Mouse (Mus musculus) kidney, postnatal 0 days (tissue): Measurements from ENCODE around the gene Padi6. TPM values are rescaled to one million over a fixed set of nuclear protein-coding genes. Genes with fewer than 3 reads are reported as not detected.

ENCODE experiments used
- ATAC-seq: fragments of 200-750 bp; cut with Nextera tagmentation; replicated peaks from 2 replicates; pipeline ENCODE4 v1.8.0; 2017; ENCODE audit warnings: low read depth, moderate number of reproducible peaks, moderate TSS enrichment, moderate library complexity; ENCODE audit not compliant: low FRiP score
- DNase-seq: peaks from one replicate; pipeline ENCODE4 v3.0.0-alpha.2; 2016; ENCODE audit warnings: low spot score
- H3K27ac ChIP-seq: fragments of 300-500 bp; sonication (generic); 2 replicates; pipeline ENCODE4 v1.5.1; 2014; ENCODE audit warnings: mild to moderate bottlenecking
- H3K27me3 ChIP-seq: fragments of 300-500 bp; sonication (generic); 2 replicates; pipeline ENCODE4 v1.6.1; 2014; ENCODE audit warnings: low read length, mixed read lengths; ENCODE audit not compliant: insufficient read depth
- H3K36me3 ChIP-seq: fragments of 300-500 bp; sonication (generic); 2 replicates; pipeline ENCODE4 v1.6.1; 2014; ENCODE audit warnings: low read length, mixed read lengths; ENCODE audit not compliant: insufficient read depth
- H3K4me1 ChIP-seq: fragments of 300-500 bp; sonication (generic); replicated peaks from 2 replicates; pipeline ENCODE4 v1.6.1; 2014; ENCODE audit warnings: antibody characterized with exemption, low read length, mixed read lengths; ENCODE audit not compliant: insufficient read depth
- H3K4me2 ChIP-seq: fragments of 300-500 bp; sonication (generic); 2 replicates; pipeline ENCODE4 v1.6.1; 2014; ENCODE audit warnings: mild to moderate bottlenecking, low read length, moderate library complexity, mixed read lengths
- H3K4me3 ChIP-seq: fragments of 300-500 bp; sonication (generic); replicated peaks from 2 replicates; pipeline ENCODE4 v1.5.1; 2014; ENCODE audit warnings: low read depth, low read length
- H3K9ac ChIP-seq: fragments of 300-500 bp; sonication (generic); 2 replicates; pipeline ENCODE4 v1.6.1; 2014; ENCODE audit warnings: low read depth, low read length
- H3K9me3 ChIP-seq: fragments of 300-500 bp; sonication (generic); replicated peaks from 2 replicates; pipeline ENCODE4 v1.6.1; 2016; ENCODE audit warnings: low read length, inconsistent platforms, mixed read lengths
- CTCF ChIP-seq: IDR thresholded peaks from 2 replicates; pipeline ENCODE4 v1.5.1; 2016; ENCODE audit warnings: antibody characterized with exemption, low read depth, mild to moderate bottlenecking, moderate library complexity
- WGBS: fragments of 180-500 bp; shearing (Covaris S2); extraction: QIAGEN DNeasy Blood & Tissue Kit; methylation state at CpG from one replicate; pipeline ENCODE4 v1.1.7; 2014; 5-methylcytosine and 5-hydroxymethylcytosine counted together
- polyA plus RNA-seq: library from polyadenylated mRNA; unstranded; fragments of >200 nt; fragmentation: Nextera tagmentation; extraction: Ambion mirVana; gene quantifications from 2 replicates; pipeline ENCODE4 v1.2.1, GENCODE M21; 2015

The Padi6 gene
- polyA plus RNA-seq, 1 experiment from 2014 or later = 0.07 TPM

DNA sequence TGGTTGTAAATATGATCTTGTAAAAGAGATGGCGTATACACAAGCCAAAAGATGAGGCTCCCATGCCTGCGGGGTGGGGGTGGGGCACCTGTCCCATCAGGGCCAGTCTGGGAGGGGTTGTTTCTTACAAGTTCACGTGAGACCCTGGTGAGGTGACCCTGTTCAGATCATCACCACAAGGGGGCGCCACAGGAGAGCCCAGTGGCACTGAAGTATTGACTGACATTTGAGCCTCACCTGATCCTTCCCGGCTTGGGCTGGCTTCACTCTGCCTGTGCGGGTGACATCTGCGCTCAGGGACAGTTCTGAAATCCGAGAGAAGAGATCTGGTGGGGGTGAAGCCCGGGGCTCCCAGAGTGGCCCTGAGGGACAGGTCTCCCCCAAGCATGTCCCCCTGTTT is 20.7 kb upstream of the Padi6 start:
- no peak overlapping the region for H3K27ac ChIP-seq
- ATAC-seq (no peak), DNase-seq (peak; percentile 44)
- no peak overlapping the region for H3K4me2 ChIP-seq
- peak; percentile 72 for TF ChIP-seq CTCF
- no peak overlapping the region for H3K4me3 ChIP-seq
- 17% methylated on average over 9 of the region's 9 CpGs for WGBS
- H3K4me1 ChIP-seq = no peaks in the 10 kb centered on the region
- H3K9me3 ChIP-seq = no peaks in the 10 kb centered on the region
- H3K36me3 ChIP-seq = no peaks in the 10 kb centered on the region
- H3K27me3 ChIP-seq = no peaks in the 10 kb centered on the region
- H3K9ac ChIP-seq = no peak overlapping the region

DNA sequence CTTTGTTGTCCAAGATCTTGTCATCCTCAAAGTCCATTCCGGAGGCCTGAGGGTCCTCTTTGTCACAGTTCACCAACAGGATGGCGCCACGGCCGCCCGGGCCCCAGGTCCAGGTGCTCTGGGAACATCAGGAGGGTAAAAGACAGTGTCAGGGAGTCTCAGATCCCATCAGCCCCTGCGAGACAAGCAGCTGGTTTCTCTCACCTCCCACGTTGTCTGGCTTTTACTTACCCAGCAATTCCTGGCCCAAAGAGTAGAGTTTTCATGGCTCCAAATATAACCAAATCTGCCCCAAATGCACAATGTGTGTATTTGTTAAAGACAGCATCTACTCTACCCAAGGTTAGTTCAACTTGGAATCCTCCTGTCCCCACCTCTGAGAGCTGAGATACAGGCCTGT is 19.2 kb upstream of the Padi6 start:
- TF ChIP-seq CTCF = no peak
- Histone ChIP-seq H3K36me3 (no peaks in the 10 kb centered on the region), H3K9me3 (no peaks in the 10 kb centered on the region), H3K9ac (no peak overlapping the region), H3K4me2 (no peak overlapping the region), H3K4me3 (no peak overlapping the region), H3K27me3 (no peaks in the 10 kb centered on the region), H3K27ac (no peak overlapping the region), H3K4me1 (no peaks in the 10 kb centered on the region)
- WGBS = 65% methylated on average over 7 of the region's 7 CpGs
- ATAC-seq (no peak), DNase-seq (no peak)

DNA sequence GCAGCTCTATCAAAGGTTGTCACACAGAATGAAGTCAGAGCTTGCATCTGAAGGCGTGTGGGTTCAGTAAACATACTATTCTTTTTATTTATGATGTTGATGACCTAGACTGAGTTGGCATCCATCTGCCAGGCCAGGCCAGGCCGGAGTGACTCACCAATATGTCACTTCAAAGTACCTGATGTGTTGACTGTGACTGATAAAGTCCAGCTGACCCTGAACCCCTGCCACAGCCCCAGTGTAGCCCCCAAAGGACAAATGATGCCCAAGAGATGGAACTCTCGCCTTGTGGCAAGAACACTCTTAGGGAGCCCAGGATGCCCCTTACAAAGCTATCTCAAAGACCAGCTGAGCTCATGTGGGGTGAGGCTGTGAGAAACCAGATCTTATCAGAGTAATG is 13.4 kb upstream of the Padi6 start:
- Histone ChIP-seq H3K4me1 (no peaks in the 10 kb centered on the region), H3K9ac (no peak overlapping the region), H3K4me2 (no peak overlapping the region), H3K27me3 (no peaks in the 10 kb centered on the region), H3K4me3 (no peak overlapping the region), H3K9me3 (no peaks in the 10 kb centered on the region), H3K36me3 (no peaks in the 10 kb centered on the region), H3K27ac (no peak overlapping the region)
- WGBS = 82% methylated on average over 3 of the region's 3 CpGs
- DNase-seq = no peak
- no peak for ATAC-seq
- TF ChIP-seq CTCF = no peak

DNA sequence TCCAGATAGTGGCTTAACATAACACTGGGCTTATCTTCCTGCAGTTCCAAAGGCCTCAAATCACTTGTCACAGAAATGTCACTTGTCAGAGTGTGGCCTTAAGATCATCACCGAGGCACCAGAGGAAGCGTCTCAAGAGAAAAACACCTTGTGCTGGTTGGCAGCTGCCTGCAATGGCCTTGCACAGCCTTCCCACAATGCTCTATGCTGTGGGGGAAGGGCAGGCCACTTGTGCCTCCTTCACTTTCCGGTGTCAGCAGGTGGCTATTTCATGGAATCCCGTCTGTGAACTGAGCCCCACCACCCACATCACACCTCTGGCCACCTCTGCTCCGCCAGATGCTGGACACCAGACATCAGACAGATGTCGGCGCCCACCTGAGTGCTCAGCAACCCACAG is 10.9 kb upstream of the Padi6 start:
- WGBS = 55% methylated on average over 7 of the region's 7 CpGs
- H3K27me3 ChIP-seq = no peaks in the 10 kb centered on the region
- H3K4me3 ChIP-seq = no peak overlapping the region
- no peak for ATAC-seq
- H3K36me3 ChIP-seq = no peaks in the 10 kb centered on the region
- H3K4me2 ChIP-seq = no peak overlapping the region
- no peaks in the 10 kb centered on the region for H3K4me1 ChIP-seq
- H3K9me3 ChIP-seq = no peaks in the 10 kb centered on the region
- H3K27ac ChIP-seq = no peak overlapping the region
- no peak overlapping the region for H3K9ac ChIP-seq
- DNase-seq = no peak
- TF ChIP-seq CTCF = no peak

DNA sequence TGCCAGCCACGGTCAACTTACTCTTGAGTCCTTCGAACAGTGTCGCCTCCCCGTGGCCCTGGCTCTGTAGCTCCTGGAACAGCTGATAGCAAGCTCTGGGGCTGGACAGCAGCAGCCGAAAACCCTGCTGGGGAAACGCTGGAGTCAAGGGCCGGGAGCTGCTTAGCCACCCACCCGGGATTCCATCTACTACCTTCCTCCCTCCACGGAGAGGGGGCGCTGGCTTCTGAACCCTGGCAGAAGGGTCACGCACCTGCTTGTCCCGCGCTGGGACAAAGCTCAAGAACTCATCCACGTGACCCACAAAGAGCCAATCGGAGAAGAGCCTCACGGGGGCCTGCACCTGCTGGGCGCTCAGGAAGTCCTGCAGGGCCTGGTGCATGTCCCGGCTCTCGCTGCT is 7.9 kb upstream of the Padi6 start:
- Histone ChIP-seq H3K27me3 (no peaks in the 10 kb centered on the region), H3K4me1 (no peaks in the 10 kb centered on the region), H3K27ac (no peak overlapping the region), H3K9me3 (no peaks in the 10 kb centered on the region), H3K4me3 (no peak overlapping the region), H3K4me2 (peak overlapping the region; percentile 36; the same call in 1 of the 2 replicates), H3K36me3 (no peaks in the 10 kb centered on the region), H3K9ac (0 out of 2 replicates have a peak overlapping the region, but pooled peaks have one; percentile 19)
- 13% methylated on average over 19 of the region's 19 CpGs for whole genome bisulfite sequencing
- ATAC-seq (peak; percentile 64; the same call in 1 of the 2 replicates), DNase-seq (peak; percentile 35)
- TF ChIP-seq CTCF = peak; percentile 33; the same call in 1 of the 2 replicates

DNA sequence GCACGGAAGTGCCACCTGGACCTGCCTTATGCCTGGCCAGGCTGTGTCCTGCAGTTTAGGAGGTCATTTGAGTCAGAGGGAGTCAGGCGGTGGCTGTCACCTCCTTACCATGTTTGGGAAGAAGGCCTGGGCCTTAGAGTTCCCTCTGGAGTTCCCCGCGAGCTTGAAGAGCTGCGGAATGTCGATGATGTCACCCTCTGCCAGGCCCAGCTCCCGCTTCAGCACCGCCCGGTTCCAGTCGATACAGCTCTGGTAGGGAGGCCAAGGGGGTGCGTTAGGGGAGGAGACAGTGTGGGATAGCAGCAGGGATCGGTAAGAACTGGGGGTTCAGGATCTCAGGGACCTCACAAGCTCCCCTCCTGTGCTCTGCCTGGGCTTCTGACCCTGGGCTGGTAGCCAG is 5.5 kb upstream of the Padi6 start:
- WGBS = 19% methylated on average over 12 of the region's 12 CpGs
- H3K9ac ChIP-seq = no peak overlapping the region
- DNase-seq = peak; percentile 47
- H3K4me3 ChIP-seq = no peak overlapping the region
- H3K9me3 ChIP-seq = no peaks in the 10 kb centered on the region
- no peak overlapping the region for H3K27ac ChIP-seq
- H3K36me3 ChIP-seq = no peaks in the 10 kb centered on the region
- no peak for TF ChIP-seq CTCF
- H3K27me3 ChIP-seq = no peaks in the 10 kb centered on the region
- no peak overlapping the region for H3K4me2 ChIP-seq
- no peak for ATAC-seq
- no peaks in the 10 kb centered on the region for H3K4me1 ChIP-seq

DNA sequence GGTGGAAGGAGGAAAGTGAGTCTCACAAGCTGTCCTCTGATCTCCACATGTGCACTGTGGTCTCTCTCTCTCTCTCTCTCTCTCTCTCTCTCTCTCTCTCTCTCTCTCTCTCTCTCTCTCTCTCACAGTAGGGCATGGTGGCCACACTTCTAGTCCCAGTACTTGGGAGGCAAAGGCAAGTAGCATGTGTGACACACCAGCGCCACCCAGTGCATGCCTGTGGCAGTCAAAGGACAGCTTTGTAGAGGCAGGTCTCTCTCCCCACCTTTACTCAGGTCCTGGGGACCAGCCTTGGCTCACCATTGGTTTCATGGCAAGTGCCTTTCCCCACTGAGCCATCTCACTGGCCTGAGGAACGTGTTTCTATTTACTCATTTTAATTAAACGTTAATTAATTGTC is 2.2 kb upstream of the Padi6 start:
- ATAC-seq (no peak), DNase-seq (peak; percentile 33)
- no peak overlapping the region for H3K27ac ChIP-seq
- H3K36me3 ChIP-seq = no peaks in the 10 kb centered on the region
- H3K4me3 ChIP-seq = no peak overlapping the region
- H3K9ac ChIP-seq = no peak overlapping the region
- TF ChIP-seq CTCF = peak; percentile 63
- H3K4me2 ChIP-seq = no peak overlapping the region
- 19% methylated on average over 3 of the region's 3 CpGs for WGBS
- H3K27me3 ChIP-seq = no peaks in the 10 kb centered on the region
- H3K9me3 ChIP-seq = no peaks in the 10 kb centered on the region
- H3K4me1 ChIP-seq = no peaks in the 10 kb centered on the region
